Mouse (Mus musculus) intestine, embryonic 14.5 days (tissue): Measurements from ENCODE around the gene Fgf18. TPM values are rescaled to one million over a fixed set of nuclear protein-coding genes. Genes with fewer than 3 reads are reported as not detected.

ENCODE experiments used
- ATAC-seq: fragments of 200-750 bp; cut with Nextera tagmentation; replicated peaks from 2 replicates; pipeline ENCODE4 v1.8.0; 2017; ENCODE audit warnings: low read depth, moderate number of reproducible peaks, moderate TSS enrichment, moderate library complexity; ENCODE audit not compliant: low FRiP score, low TSS enrichment
- DNase-seq: peaks from one replicate; pipeline ENCODE4 v3.0.0-alpha.2; 2018; ENCODE audit warnings: low spot score
- H3K27ac ChIP-seq: fragments of 300-500 bp; sonication (generic); 2 replicates; pipeline ENCODE4 v1.5.1; 2014; ENCODE audit warnings: low read depth, mild to moderate bottlenecking, control low read depth
- H3K27me3 ChIP-seq: fragments of 300-500 bp; sonication (generic); replicated peaks from 2 replicates; pipeline ENCODE4 v1.6.1; 2014; ENCODE audit warnings: low read length, control low read depth; ENCODE audit not compliant: control insufficient read depth, insufficient read depth
- H3K36me3 ChIP-seq: fragments of 300-500 bp; sonication (generic); 2 replicates; pipeline ENCODE4 v1.6.1; 2014; ENCODE audit warnings: low read length, control low read depth; ENCODE audit not compliant: control insufficient read depth, insufficient read depth
- H3K4me1 ChIP-seq: fragments of 300-500 bp; sonication (generic); replicated peaks from 2 replicates; pipeline ENCODE4 v1.6.1; 2014; ENCODE audit warnings: low read length, control low read depth, mixed read lengths; ENCODE audit not compliant: control insufficient read depth, insufficient read depth
- H3K4me2 ChIP-seq: fragments of 300-500 bp; sonication (generic); 2 replicates; pipeline ENCODE4 v1.6.1; 2014; ENCODE audit warnings: low read length
- H3K4me3 ChIP-seq: fragments of 300-500 bp; sonication (generic); 2 replicates; pipeline ENCODE4 v1.5.1; 2014; ENCODE audit warnings: low read depth, low read length, control low read depth, mixed read lengths
- H3K9ac ChIP-seq: fragments of 300-500 bp; sonication (generic); 2 replicates; pipeline ENCODE4 v1.6.1; 2014; ENCODE audit warnings: mild to moderate bottlenecking, low read length
- H3K9me3 ChIP-seq: fragments of 300-500 bp; sonication (generic); 2 replicates; pipeline ENCODE4 v1.6.1; 2016; ENCODE audit warnings: low read length, control low read depth; ENCODE audit not compliant: control insufficient read depth
- WGBS: fragments of 180-500 bp; shearing (Covaris S2); extraction: QIAGEN DNeasy Blood & Tissue Kit; methylation state at CpG from one replicate; pipeline ENCODE4 v1.1.7; 2014; 5-methylcytosine and 5-hydroxymethylcytosine counted together
- polyA plus RNA-seq: library from polyadenylated mRNA; unstranded; fragments of >200 nt; fragmentation: Nextera tagmentation; extraction: Ambion mirVana; gene quantifications from 2 replicates; pipeline ENCODE4 v1.2.1, GENCODE M21; 2014

Fgf18 gene
- 1.5 and 2.1 TPM in 2 replicates for polyA plus RNA-seq

- DNase-seq (no peak), ATAC-seq (peak; percentile 20)
- peaks cover 16% of the 10 kb centered on the region for H3K4me1 ChIP-seq
- H3K9ac ChIP-seq, result 0 out of 2 replicates have a peak within 1 kb of the TSS, but pooled peaks have one; percentile 10
- peaks cover 30% of the 10 kb centered on the region for H3K36me3 ChIP-seq
- peak within 1 kb of the TSS; percentile 27; the same call in 1 of the 2 replicates for H3K27ac ChIP-seq
- H3K4me2 ChIP-seq, result peak within 1 kb of the TSS; percentile 84
- peak within 1 kb of the TSS; percentile 51 for H3K4me3 ChIP-seq
- peaks cover 28% of the 10 kb centered on the region for H3K27me3 ChIP-seq
- no peaks in the 10 kb centered on the region for H3K9me3 ChIP-seq
- WGBS, result under 1% methylated on average over 34 of the region's 53 CpGs
Measured at GRCm38 (mm10) chr11:33147171-33147571, at the start of gene Fgf18. TSS of gene Fgf18 (minus strand) at chr11:33147400.

- Histone ChIP-seq H3K36me3 (no peaks in the 10 kb centered on the region), H3K4me2 (no peak overlapping the region), H3K9ac (no peak overlapping the region), H3K9me3 (0 out of 2 replicates have a peak, but pooled peaks cover 3% of the 10 kb centered on the region), H3K4me1 (peaks cover 11% of the 10 kb centered on the region; the same call in 1 of the 2 replicates), H3K27ac (no peak overlapping the region), H3K4me3 (no peak overlapping the region), H3K27me3 (peaks cover 96% of the 10 kb centered on the region)
- DNase-seq (peak; percentile 65), ATAC-seq (no peak)
- WGBS, result 8% methylated on average over 24 of the region's 24 CpGs
Measured at GRCm38 (mm10) chr11:33196447-33197132, 49.4 kb upstream of the Fgf18 start.

- no peak overlapping the region for H3K9ac ChIP-seq
- no peak overlapping the region for H3K4me3 ChIP-seq
- H3K27ac ChIP-seq, result no peak overlapping the region
- H3K4me2 ChIP-seq, result no peak overlapping the region
- ATAC-seq (no peak), DNase-seq (no peak)
- H3K4me1 ChIP-seq, result peaks cover 4% of the 10 kb centered on the region; the same call in 1 of the 2 replicates
- H3K27me3 ChIP-seq, result peaks cover 96% of the 10 kb centered on the region
- 0 out of 2 replicates have a peak, but pooled peaks cover 3% of the 10 kb centered on the region for H3K9me3 ChIP-seq
- WGBS, result 7% methylated on average over 25 of the region's 25 CpGs
- H3K36me3 ChIP-seq, result no peaks in the 10 kb centered on the region
Measured at GRCm38 (mm10) chr11:33195531-33196446, 48.6 kb upstream of the Fgf18 start.

GRCm38 (mm10) chr11:33195061-33195460, 47.9 kb upstream of the Fgf18 start:
- Histone ChIP-seq H3K9me3 (0 out of 2 replicates have a peak, but pooled peaks cover 3% of the 10 kb centered on the region), H3K4me2 (no peak overlapping the region), H3K27ac (no peak overlapping the region), H3K4me3 (no peak overlapping the region), H3K4me1 (no peaks in the 10 kb centered on the region), H3K27me3 (peaks cover 93% of the 10 kb centered on the region), H3K9ac (no peak overlapping the region), H3K36me3 (no peaks in the 10 kb centered on the region)
- ATAC-seq, result no peak
- DNase-seq, result no peak
- WGBS, result 25% methylated on average over 7 of the region's 7 CpGs

GRCm38 (mm10) chr11:33193695-33194094, 46.5 kb upstream of the Fgf18 start:
- Histone ChIP-seq H3K27me3 (peaks cover 79% of the 10 kb centered on the region), H3K4me1 (no peaks in the 10 kb centered on the region), H3K27ac (no peak overlapping the region), H3K36me3 (no peaks in the 10 kb centered on the region), H3K9me3 (0 out of 2 replicates have a peak, but pooled peaks cover 3% of the 10 kb centered on the region), H3K4me3 (no peak overlapping the region), H3K4me2 (peak overlapping the region; percentile 31), H3K9ac (no peak overlapping the region)
- DNase-seq (no peak), ATAC-seq (no peak)
- WGBS, result under 1% methylated on average over 12 of the region's 12 CpGs

GRCm38 (mm10) chr11:33181804-33182203, 34.6 kb upstream of the Fgf18 start:
- Histone ChIP-seq H3K4me1 (peaks cover 6% of the 10 kb centered on the region; the same call in 1 of the 2 replicates), H3K9ac (no peak overlapping the region), H3K27me3 (peaks cover 20% of the 10 kb centered on the region), H3K27ac (no peak overlapping the region), H3K9me3 (no peaks in the 10 kb centered on the region), H3K4me2 (no peak overlapping the region), H3K4me3 (no peak overlapping the region), H3K36me3 (no peaks in the 10 kb centered on the region)
- DNase-seq (no peak), ATAC-seq (no peak)
- WGBS, result 85% methylated on average over 3 of the region's 3 CpGs

- WGBS, result 6% methylated on average over 18 of the region's 18 CpGs
- ATAC-seq (no peak), DNase-seq (no peak)
- no peaks in the 10 kb centered on the region for H3K9me3 ChIP-seq
- peak overlapping the region; percentile 43 for H3K4me2 ChIP-seq
- peaks cover 6% of the 10 kb centered on the region; the same call in 1 of the 2 replicates for H3K4me1 ChIP-seq
- no peak overlapping the region for H3K27ac ChIP-seq
- peak overlapping the region; percentile 22 for H3K4me3 ChIP-seq
- no peaks in the 10 kb centered on the region for H3K36me3 ChIP-seq
- H3K9ac ChIP-seq, result no peak overlapping the region
- H3K27me3 ChIP-seq, result peaks cover 24% of the 10 kb centered on the region
Measured at GRCm38 (mm10) chr11:33180701-33181116, 33.5 kb upstream of the Fgf18 start.

- DNase-seq, result no peak
- Histone ChIP-seq H3K27me3 (peaks cover 24% of the 10 kb centered on the region), H3K36me3 (no peaks in the 10 kb centered on the region), H3K27ac (no peak overlapping the region), H3K4me1 (peaks cover 6% of the 10 kb centered on the region; the same call in 1 of the 2 replicates), H3K4me3 (no peak overlapping the region), H3K9ac (no peak overlapping the region), H3K4me2 (no peak overlapping the region), H3K9me3 (no peaks in the 10 kb centered on the region)
- no peak for ATAC-seq
- 68% methylated on average over 1 of the region's 1 CpGs for WGBS
Measured at GRCm38 (mm10) chr11:33179802-33180201, 32.6 kb upstream of the Fgf18 start.
